9 mouse cellular contexts compared by ENCODE assay signal in the genomic region with DNA sequence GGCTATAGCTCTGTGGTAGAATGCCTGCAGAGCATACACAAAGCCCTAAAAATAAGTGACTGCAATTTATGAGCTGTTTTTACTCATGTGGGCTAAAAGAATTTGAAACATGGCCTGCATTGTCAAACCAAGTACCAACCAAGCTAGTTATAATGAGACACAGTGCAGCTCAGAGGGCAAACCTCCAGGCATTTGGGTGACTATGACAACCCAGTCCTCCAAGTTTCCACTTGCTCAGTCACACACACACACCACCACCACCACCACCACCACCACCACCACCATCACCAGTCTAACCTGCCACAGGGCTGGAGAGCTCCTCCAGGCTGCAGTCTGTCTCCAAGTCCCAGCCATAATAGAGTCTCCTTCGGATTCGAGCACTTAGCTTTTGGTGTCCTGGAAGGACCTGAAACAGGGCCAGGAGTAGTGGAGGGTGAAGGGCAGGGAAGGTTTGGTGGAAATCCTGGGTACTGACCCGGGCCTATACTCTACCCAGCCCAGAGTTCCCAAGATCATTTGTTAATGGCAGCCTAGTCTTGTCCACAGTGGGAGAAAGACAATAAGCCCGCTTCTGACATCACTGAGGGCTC. TPM values are rescaled to one million over a fixed set of nuclear protein-coding genes. Genes with fewer than 3 reads are reported as not detected.
DNase-seq lines count a peak whose midpoint lies in the region; ATAC-seq and TF ChIP-seq lines count a peak whose summit lies in the region.
"Had no signal": no experiment of that assay in that cellular context is flagged by ENCODE, and none has a peak within 500 bp of the region (broad histone marks: within the 10 kb centered on the region; RNA-seq: fewer than 3 reads in every experiment).

No protein-coding gene starts in this region.

- 57% methylated on average over 4 of the region's 4 CpGs for WGBS in heart, embryonic 15.5 days
- WGBS in limb, embryonic 12.5 days, result 68% methylated on average over 4 of the region's 4 CpGs
- WGBS in neural tube, embryonic 14.5 days, result 50% methylated on average over 4 of the region's 4 CpGs

- H3K27ac ChIP-seq in heart, embryonic 15.5 days, result peak overlapping the region; percentile 96
- H3K27ac ChIP-seq in limb, embryonic 12.5 days, result no peak overlapping the region
- peak overlapping the region; percentile 98; the same call in 1 of the 2 replicates for H3K27ac ChIP-seq in neural tube, embryonic 14.5 days (ENCODE audit: low read depth, low read length)

- peak overlapping the region; percentile 85 for H3K4me3 ChIP-seq in E14TG2a.4 (replicated peaks; ENCODE audit: low read length)
- peak overlapping the region; percentile 90 for H3K4me3 ChIP-seq in heart, embryonic 15.5 days
- H3K4me3 ChIP-seq in limb, embryonic 12.5 days (replicated peaks), result peak overlapping the region; percentile 89
- peak overlapping the region; percentile 91 for H3K4me3 ChIP-seq in neural tube, embryonic 14.5 days (ENCODE audit: low read depth, low read length)

- no peak for TF ChIP-seq CTCF in E14TG2a.4 (conservative IDR thresholded peaks at IDR 0.05; ENCODE audit: low read length)

- peaks cover 43% of the 10 kb centered on the region for H3K36me3 ChIP-seq in E14TG2a.4 (ENCODE audit: insufficient read depth, low read length)
- H3K36me3 ChIP-seq in heart, embryonic 15.5 days, result peaks cover 46% of the 10 kb centered on the region
- peaks cover 60% of the 10 kb centered on the region for H3K36me3 ChIP-seq in limb, embryonic 12.5 days
- H3K36me3 ChIP-seq in neural tube, embryonic 14.5 days (ENCODE audit: control insufficient read depth, insufficient read depth, low read length), result peaks cover 26% of the 10 kb centered on the region

- peak; percentile 19 for DNase-seq in adrenal gland, adult 2 months
- no peak for DNase-seq in adrenal gland, adult 8-10 months
- no peak for DNase-seq in gastrocnemius, postnatal 25 days
- no peak for DNase-seq in layer of hippocampus, postnatal 10 days (ENCODE audit: low spot score in 2 of 2)

- H3K4me1 ChIP-seq in E14TG2a.4 (replicated peaks; ENCODE audit: low read depth, low read length), result peaks cover 26% of the 10 kb centered on the region
- peaks cover 22% of the 10 kb centered on the region for H3K4me1 ChIP-seq in heart, embryonic 15.5 days (replicated peaks)
- peaks cover 17% of the 10 kb centered on the region for H3K4me1 ChIP-seq in limb, embryonic 12.5 days (replicated peaks)
- peaks cover 17% of the 10 kb centered on the region for H3K4me1 ChIP-seq in neural tube, embryonic 14.5 days (ENCODE audit: control insufficient read depth, insufficient read depth, low read length)

- H3K9me3 ChIP-seq in E14TG2a.4 (ENCODE audit: low read length), result no peaks in the 10 kb centered on the region
- H3K9me3 ChIP-seq in heart, embryonic 15.5 days (replicated peaks), result no peaks in the 10 kb centered on the region
- no peaks in the 10 kb centered on the region for H3K9me3 ChIP-seq in limb, embryonic 12.5 days
- H3K9me3 ChIP-seq in neural tube, embryonic 14.5 days (ENCODE audit: control insufficient read depth, low read length), result no peaks in the 10 kb centered on the region

- no peak for ATAC-seq in heart, embryonic 15.5 days (replicated peaks; ENCODE audit: insufficient number of reproducible peaks, insufficient read depth, low FRiP score, low read depth)
- no peak for ATAC-seq in limb, embryonic 12.5 days (ENCODE audit: insufficient number of reproducible peaks, insufficient read depth, low FRiP score, low TSS enrichment, low read depth)
- ATAC-seq in neural tube, embryonic 14.5 days (ENCODE audit: low read depth), result no peak

- peaks cover 48% of the 10 kb centered on the region for H3K27me3 ChIP-seq in E14TG2a.4 (ENCODE audit: insufficient read depth, low read length)
- no peaks in the 10 kb centered on the region for H3K27me3 ChIP-seq in heart, embryonic 15.5 days
- H3K27me3 ChIP-seq in limb, embryonic 12.5 days, result no peaks in the 10 kb centered on the region
- H3K27me3 ChIP-seq in neural tube, embryonic 14.5 days (ENCODE audit: control insufficient read depth, insufficient read depth, low read length), result no peaks in the 10 kb centered on the region; the same call in 1 of the 2 replicates

- peak overlapping the region; percentile 86 for H3K4me2 ChIP-seq in heart, embryonic 15.5 days
- peak overlapping the region; percentile 87 for H3K4me2 ChIP-seq in limb, embryonic 12.5 days
- H3K4me2 ChIP-seq in neural tube, embryonic 14.5 days (ENCODE audit: low read depth, low read length), result peak overlapping the region; percentile 97

- peak overlapping the region; percentile 94 for H3K9ac ChIP-seq in heart, embryonic 15.5 days
- H3K9ac ChIP-seq in limb, embryonic 12.5 days (replicated peaks), result peak overlapping the region; percentile 95
- H3K9ac ChIP-seq in neural tube, embryonic 14.5 days (replicated peaks; ENCODE audit: low read depth, low read length), result peak overlapping the region; percentile 93

RNA-seq across cellular contexts. Expression of a gene that starts 1.8 kb away (rescaled TPM):
- 10 to 100 TPM; 27.3 to 33.9 TPM for total RNA-seq in adrenal gland, adult 2 months (2021)
- polyA plus RNA-seq in adrenal gland, adult 2 months (2012; rRNA removed), result 36.3 and 37.6 TPM in 2 replicates
- total RNA-seq in adrenal gland, adult 8-10 months (2022), result 10 to 100 TPM; 38.5 to 48.6 (median 43.4) TPM
- 33.7 and 39.3 TPM in 2 replicates for polyA plus RNA-seq in heart, embryonic 15.5 days (2015; fragmentation: Nextera tagmentation; extraction: Ambion mirVana)
- polyA plus RNA-seq in limb, embryonic 12.5 days (2016; fragmentation: Nextera tagmentation; extraction: Ambion mirVana), result 40.4 and 41.1 TPM in 2 replicates
- 44.4 and 47.6 TPM in 2 replicates for polyA plus RNA-seq in neural tube, embryonic 14.5 days (2014; fragmentation: Nextera tagmentation; extraction: Ambion mirVana)
- total RNA-seq in gastrocnemius, postnatal 25 days (2021), result 10 to 100 TPM; 12.9 to 13.3 TPM
- 10 to 100 TPM; 35.3 to 35.8 TPM for total RNA-seq in layer of hippocampus, postnatal 10 days (2021)

RNA-seq across cellular contexts. Expression of a gene that starts 1.9 kb away (rescaled TPM):
- 100 to 1,000 TPM in 1 of 2 experiments, 10 to 100 TPM in 1; 80.4 to 101 TPM for total RNA-seq in adrenal gland, adult 2 months (2021)
- 127 and 143 TPM in 2 replicates for polyA plus RNA-seq in adrenal gland, adult 2 months (2012; rRNA removed)
- 100 to 1,000 TPM in 3 of 4 experiments, 10 to 100 TPM in 1; 98.5 to 113 (median 104) TPM for total RNA-seq in adrenal gland, adult 8-10 months (2022)
- polyA plus RNA-seq in heart, embryonic 15.5 days (2015; fragmentation: Nextera tagmentation; extraction: Ambion mirVana), result 30.7 and 41.6 TPM in 2 replicates
- 36.9 and 38.0 TPM in 2 replicates for polyA plus RNA-seq in limb, embryonic 12.5 days (2016; fragmentation: Nextera tagmentation; extraction: Ambion mirVana)
- polyA plus RNA-seq in neural tube, embryonic 14.5 days (2014; fragmentation: Nextera tagmentation; extraction: Ambion mirVana), result 146 and 152 TPM in 2 replicates
- total RNA-seq in gastrocnemius, postnatal 25 days (2021), result 1 to 10 TPM; 7.8 to 9.7 TPM
- 100 to 1,000 TPM; 138 to 144 TPM for total RNA-seq in layer of hippocampus, postnatal 10 days (2021)

RNA-seq across cellular contexts. Expression of a gene that starts 7.0 kb away (rescaled TPM):
- under 1 TPM; 0.23 to 0.41 TPM for total RNA-seq in adrenal gland, adult 2 months (2021)
- polyA plus RNA-seq in adrenal gland, adult 2 months (2012; rRNA removed), result 0.36 and 0.46 TPM in 2 replicates
- total RNA-seq in adrenal gland, adult 8-10 months (2022), result under 1 TPM; 0.15 to 0.77 (median 0.29) TPM
- polyA plus RNA-seq in heart, embryonic 15.5 days (2015; fragmentation: Nextera tagmentation; extraction: Ambion mirVana), result 0.53 and 1.2 TPM in 2 replicates
- polyA plus RNA-seq in limb, embryonic 12.5 days (2016; fragmentation: Nextera tagmentation; extraction: Ambion mirVana), result 0.10 TPM in 1 of 2 replicates, not detected in the other
- 0.39 TPM in 1 of 2 replicates, not detected in the other for polyA plus RNA-seq in neural tube, embryonic 14.5 days (2014; fragmentation: Nextera tagmentation; extraction: Ambion mirVana)
- total RNA-seq in gastrocnemius, postnatal 25 days (2021), result under 1 TPM in 1 of 2 experiments, not detected in 1; 0.13 TPM
- under 1 TPM in 1 of 2 experiments, not detected in 1; 0.27 TPM for total RNA-seq in layer of hippocampus, postnatal 10 days (2021)
- total RNA-seq: hematopoietic stem cell, adult 5-6 weeks had no signal

RNA-seq across cellular contexts. Expression of a gene that starts 15.7 kb away (rescaled TPM):
- 1 to 10 TPM; 5.7 to 8.8 TPM for total RNA-seq in adrenal gland, adult 2 months (2021)
- polyA plus RNA-seq in adrenal gland, adult 2 months (2012; rRNA removed), result 3.4 and 3.5 TPM in 2 replicates
- total RNA-seq in adrenal gland, adult 8-10 months (2022), result 1 to 10 TPM; 5.7 to 7.3 (median 7.2) TPM
- 7.2 and 8.9 TPM in 2 replicates for polyA plus RNA-seq in heart, embryonic 15.5 days (2015; fragmentation: Nextera tagmentation; extraction: Ambion mirVana)
- 12.0 and 12.1 TPM in 2 replicates for polyA plus RNA-seq in limb, embryonic 12.5 days (2016; fragmentation: Nextera tagmentation; extraction: Ambion mirVana)
- polyA plus RNA-seq in neural tube, embryonic 14.5 days (2014; fragmentation: Nextera tagmentation; extraction: Ambion mirVana), result 6.1 and 7.4 TPM in 2 replicates
- total RNA-seq in gastrocnemius, postnatal 25 days (2021), result 1 to 10 TPM; 5.3 to 6.1 TPM
- total RNA-seq in layer of hippocampus, postnatal 10 days (2021), result 1 to 10 TPM; 2.3 to 2.4 TPM

RNA-seq across cellular contexts. Expression of a gene that starts 27.8 kb away (rescaled TPM):
- total RNA-seq in adrenal gland, adult 2 months (2021), result 10 to 100 TPM; 33.1 to 36.8 TPM
- 63.1 and 68.5 TPM in 2 replicates for polyA plus RNA-seq in adrenal gland, adult 2 months (2012; rRNA removed)
- 10 to 100 TPM; 34.2 to 39.7 (median 36.2) TPM for total RNA-seq in adrenal gland, adult 8-10 months (2022)
- polyA plus RNA-seq in heart, embryonic 15.5 days (2015; fragmentation: Nextera tagmentation; extraction: Ambion mirVana), result 26.5 and 32.5 TPM in 2 replicates
- 34.9 and 37.1 TPM in 2 replicates for polyA plus RNA-seq in limb, embryonic 12.5 days (2016; fragmentation: Nextera tagmentation; extraction: Ambion mirVana)
- polyA plus RNA-seq in neural tube, embryonic 14.5 days (2014; fragmentation: Nextera tagmentation; extraction: Ambion mirVana), result 33.1 and 36.5 TPM in 2 replicates
- 10 to 100 TPM; 12.8 to 16.8 TPM for total RNA-seq in gastrocnemius, postnatal 25 days (2021)
- 10 to 100 TPM; 25.5 to 27.3 TPM for total RNA-seq in layer of hippocampus, postnatal 10 days (2021)

Comparison
In these comparisons a context has a peak if more than half of its experiments do, and no peak if none do; other contexts are left out.
1. RNA of a gene that starts 1.9 kb away (total RNA-seq): 138 to 144 TPM in layer of hippocampus, postnatal 10 days, 98.5 to 113 TPM in adrenal gland, adult 8-10 months and 80.4 to 101 TPM in adrenal gland, adult 2 months; 7.8 to 9.7 TPM in gastrocnemius, postnatal 25 days; every median in the first group is over 4 times any median in the second.
2. Peak in every context shown above with its lines, with median percentiles within 50 percentile points of each other: H3K4me3 ChIP-seq, H3K4me2 ChIP-seq and H3K9ac ChIP-seq.